14 mouse cellular contexts compared by ENCODE assay signal in genomic region chr5:52615421-52615820, GRCm38 (mm10). TPM values are rescaled to one million over a fixed set of nuclear protein-coding genes. Genes with fewer than 3 reads are reported as not detected.
A peak's percentile ranks its signal among the peaks of the same experiment; 100 is the strongest.
DNase-seq lines count a peak whose midpoint lies in the region; ATAC-seq and TF ChIP-seq lines count a peak whose summit lies in the region.
"Had no signal": no experiment of that assay in that cellular context is flagged by ENCODE, and none has a peak within 500 bp of the region (broad histone marks: within the 10 kb centered on the region; RNA-seq: fewer than 3 reads in every experiment).

No protein-coding gene starts in this region.

- no peak for TF ChIP-seq POLR2A in small intestine, adult 2 months (IDR thresholded peaks at IDR 0.05; ENCODE audit: low read depth, low read length)

- H3K4me1 ChIP-seq in heart, embryonic 11.5 days (ENCODE audit: control insufficient read depth, insufficient read depth, low read length): peaks cover 27% of the 10 kb centered on the region
- H3K4me1 ChIP-seq in embryonic facial prominence, embryonic 15.5 days: peaks cover 44% of the 10 kb centered on the region
- peaks cover 33% of the 10 kb centered on the region for H3K4me1 ChIP-seq in small intestine, adult 2 months (ENCODE audit: control insufficient read depth, insufficient read depth, insufficient read length, low read length)

- no peaks in the 10 kb centered on the region; the same call in 1 of the 2 replicates for H3K9me3 ChIP-seq in heart, embryonic 11.5 days (replicated peaks; ENCODE audit: control insufficient read depth, low read length)
- no peaks in the 10 kb centered on the region for H3K9me3 ChIP-seq in embryonic facial prominence, embryonic 15.5 days (replicated peaks)

- H3K27ac ChIP-seq in heart, embryonic 11.5 days (ENCODE audit: low read depth, low read length): no peak overlapping the region
- H3K27ac ChIP-seq in embryonic facial prominence, embryonic 15.5 days (replicated peaks): peak overlapping the region; percentile 76; the same call in 1 of the 2 replicates
- peak overlapping the region; percentile 38; the same call in 1 of the 2 replicates for H3K27ac ChIP-seq in small intestine, adult 2 months (ENCODE audit: insufficient read depth, low read depth, low read length)
- H3K27ac ChIP-seq: midbrain, embryonic 12.5 days had no signal

- no peak for DNase-seq in heart, postnatal 36 days
- peak; percentile 49 for DNase-seq in ZHBTc4 (ENCODE audit: low read depth, low spot score)
- no peak for DNase-seq in spleen, postnatal 14 days (ENCODE audit: low spot score in 2 of 2)
- no peak for DNase-seq in heart, postnatal 4 days
- DNase-seq: adrenal gland, postnatal 25 days; cerebellum, adult 9-11 months; kidney, postnatal 4 days; lung, adult 18-20 months; right cerebral cortex, adult 18-20 months had no signal

- no peak for ATAC-seq in heart, embryonic 11.5 days (replicated peaks; ENCODE audit: insufficient number of reproducible peaks, low FRiP score, low TSS enrichment)
- no peak for ATAC-seq in embryonic facial prominence, embryonic 15.5 days (ENCODE audit: insufficient number of reproducible peaks, low FRiP score, low TSS enrichment, low read depth)
- ATAC-seq: activated CD4-positive, CD25-positive, alpha-beta regulatory T cell, adult 4 months had no signal

- WGBS in heart, embryonic 11.5 days (ENCODE audit: insufficient replicate concordance): 51% methylated on average over 9 of the region's 9 CpGs
- 56% methylated on average over 9 of the region's 9 CpGs for WGBS in embryonic facial prominence, embryonic 15.5 days
- 18% methylated on average over 9 of the region's 9 CpGs for WGBS in small intestine, adult 2 months

- no peaks in the 10 kb centered on the region for H3K36me3 ChIP-seq in heart, embryonic 11.5 days (ENCODE audit: control insufficient read depth, insufficient read depth, low read length)
- no peaks in the 10 kb centered on the region for H3K36me3 ChIP-seq in embryonic facial prominence, embryonic 15.5 days
- no peaks in the 10 kb centered on the region for H3K36me3 ChIP-seq in small intestine, adult 2 months (ENCODE audit: control insufficient read depth, insufficient read depth, low read length)
- H3K36me3 ChIP-seq: midbrain, embryonic 12.5 days had no signal

- no peak overlapping the region for H3K4me2 ChIP-seq in heart, embryonic 11.5 days
- no peak overlapping the region for H3K4me2 ChIP-seq in embryonic facial prominence, embryonic 15.5 days (replicated peaks)
- H3K4me2 ChIP-seq: midbrain, embryonic 12.5 days had no signal

- 0 out of 2 replicates have a peak overlapping the region, but pooled peaks have one; percentile 16 for H3K9ac ChIP-seq in heart, embryonic 11.5 days (ENCODE audit: low read depth, low read length)
- no peak overlapping the region for H3K9ac ChIP-seq in embryonic facial prominence, embryonic 15.5 days
- H3K9ac ChIP-seq: midbrain, embryonic 12.5 days had no signal

- no peaks in the 10 kb centered on the region for H3K27me3 ChIP-seq in heart, embryonic 11.5 days (ENCODE audit: control insufficient read depth, insufficient read depth, low read length)
- no peaks in the 10 kb centered on the region for H3K27me3 ChIP-seq in embryonic facial prominence, embryonic 15.5 days
- H3K27me3 ChIP-seq in small intestine, adult 2 months (ENCODE audit: control insufficient read depth, insufficient read depth, low read length): no peaks in the 10 kb centered on the region

- intact Hi-C loops in heart, postnatal 36 days (cut with DNase I): loop anchor here (5.0 kb wide), 1 partner anchor 48 kb away; the partner anchor contains the start of gene Lgi2

- no peak overlapping the region for H3K4me3 ChIP-seq in heart, embryonic 11.5 days (ENCODE audit: low read depth, low read length)
- no peak overlapping the region for H3K4me3 ChIP-seq in embryonic facial prominence, embryonic 15.5 days (replicated peaks)
- H3K4me3 ChIP-seq in small intestine, adult 2 months (ENCODE audit: low read depth, low read length): no peak overlapping the region
- H3K4me3 ChIP-seq: midbrain, embryonic 12.5 days had no signal

- TF ChIP-seq CTCF in small intestine, adult 2 months (IDR thresholded peaks at IDR 0.05; ENCODE audit: extremely low read depth, insufficient read length, insufficient replicate concordance, low read depth, low read length): no peak

RNA-seq across cellular contexts. Expression of gene Lgi2, which starts 49.2 kb away (rescaled TPM):
- 3.0 and 3.5 TPM in 2 replicates for polyA plus RNA-seq in heart, embryonic 11.5 days (2014; fragmentation: Nextera tagmentation; extraction: Ambion mirVana)
- total RNA-seq in heart, postnatal 36 days (2021): under 1 TPM; 0.33 to 0.60 TPM
- 7.5 and 7.6 TPM in 2 replicates for polyA plus RNA-seq in embryonic facial prominence, embryonic 15.5 days (2015; fragmentation: Nextera tagmentation; extraction: Ambion mirVana)
- 0.47 and 0.86 TPM in 2 replicates for polyA plus RNA-seq in small intestine, adult 2 months (2012; rRNA removed)
- total RNA-seq in heart, postnatal 4 days (2021): 1 to 10 TPM; 1.6 to 1.9 TPM
- polyA plus RNA-seq: activated CD4-positive, CD25-positive, alpha-beta regulatory T cell, adult 4 months had no signal

RNA-seq across cellular contexts. Expression of gene Sepsecs, which starts 54.1 kb away (rescaled TPM):
- 5.4 and 7.5 TPM in 2 replicates for polyA plus RNA-seq in heart, embryonic 11.5 days (2014; fragmentation: Nextera tagmentation; extraction: Ambion mirVana)
- 1 to 10 TPM; 4.6 to 7.2 TPM for total RNA-seq in heart, postnatal 36 days (2021)
- 8.7 and 8.9 TPM in 2 replicates for polyA plus RNA-seq in embryonic facial prominence, embryonic 15.5 days (2015; fragmentation: Nextera tagmentation; extraction: Ambion mirVana)
- polyA plus RNA-seq in small intestine, adult 2 months (2012; rRNA removed): 1.9 and 4.1 TPM in 2 replicates
- total RNA-seq in heart, postnatal 4 days (2021): 10 to 100 TPM in 1 of 2 experiments, 1 to 10 TPM in 1; 9.9 to 10.0 TPM
